Mouse (Mus musculus) E14TG2a.4 (cell line): Measurements from ENCODE around the gene Trim39.

Experiments used
- CTCF ChIP-seq: conservative IDR thresholded peaks from 2 replicates; pipeline ENCODE4 v1.5.1; 2014; ENCODE audit warnings: low read length
- NANOG ChIP-seq: IDR thresholded peaks from 2 replicates; pipeline ENCODE4 v1.6.1; 2014; ENCODE audit warnings: borderline replicate concordance, low read length, mixed read lengths
- POU5F1 ChIP-seq: IDR thresholded peaks from 2 replicates; pipeline ENCODE4 v1.6.1; 2014; ENCODE audit warnings: low read length, borderline replicate concordance

GRCm38 (mm10) chr17:36248886-36249285 lies 23.2 kb downstream of the Trim39 start:
- no peak for TF ChIP-seq CTCF
- TF ChIP-seq POU5F1, result no peak
- TF ChIP-seq NANOG, result no peak
